Mouse (Mus musculus): ENCODE measurements around the gene Tnnt3. TPM values are rescaled to one million over a fixed set of nuclear protein-coding genes. Genes with fewer than 3 reads are reported as not detected.

The Tnnt3 gene
- polyA plus RNA-seq, 1 experiment from 2014 or later = 31.5 TPM

GRCm38 (mm10) chr7:142480661-142481060 is 18.0 kb upstream of the Tnnt3 start:
- ATAC-seq (ENCODE audit: low read depth) = no peak
- no peak overlapping the region for H3K4me2 ChIP-seq (ENCODE audit: low read depth, low read length)
- 73% methylated on average over 3 of the region's 3 CpGs for WGBS (ENCODE audit: insufficient replicate concordance)
- H3K27me3 ChIP-seq (ENCODE audit: control insufficient read depth, insufficient read depth, low read depth, low read length) = no peaks in the 10 kb centered on the region
- no peak overlapping the region for H3K9ac ChIP-seq (ENCODE audit: low read depth, low read length)
- peaks cover 4% of the 10 kb centered on the region for H3K4me1 ChIP-seq (ENCODE audit: control insufficient read depth, low read depth, low read length)
- no peak overlapping the region for H3K4me3 ChIP-seq (ENCODE audit: low read depth, low read length)
- no peaks in the 10 kb centered on the region for H3K36me3 ChIP-seq (ENCODE audit: control insufficient read depth, insufficient read depth)
- no peak overlapping the region for H3K27ac ChIP-seq (ENCODE audit: low read length)
- no peaks in the 10 kb centered on the region for H3K9me3 ChIP-seq (replicated peaks; ENCODE audit: control insufficient read depth, low read length)

- 0 out of 2 replicates have a peak, but pooled peaks have one; percentile 5 for ATAC-seq (ENCODE audit: low read depth)
- Histone ChIP-seq H3K27me3 (ENCODE audit: control insufficient read depth, insufficient read depth, low read depth, low read length) (no peaks in the 10 kb centered on the region), H3K4me2 (ENCODE audit: low read depth, low read length) (peak overlapping the region; percentile 40), H3K4me3 (ENCODE audit: low read depth, low read length) (no peak overlapping the region), H3K4me1 (ENCODE audit: control insufficient read depth, low read depth, low read length) (peaks cover 4% of the 10 kb centered on the region), H3K9ac (ENCODE audit: low read depth, low read length) (no peak overlapping the region), H3K36me3 (ENCODE audit: control insufficient read depth, insufficient read depth) (no peaks in the 10 kb centered on the region), H3K27ac (ENCODE audit: low read length) (peak overlapping the region; percentile 39; the same call in 1 of the 2 replicates), H3K9me3 (replicated peaks; ENCODE audit: control insufficient read depth, low read length) (no peaks in the 10 kb centered on the region)
- 10% methylated on average over 5 of the region's 5 CpGs for WGBS (ENCODE audit: insufficient replicate concordance)
Observed at GRCm38 (mm10) chr7:142481186-142481567, 17.5 kb upstream of the Tnnt3 start.

- 12% methylated on average over 22 of the region's 22 CpGs for WGBS (ENCODE audit: insufficient replicate concordance)
- peak overlapping the region; percentile 39; the same call in 1 of the 2 replicates for H3K27ac ChIP-seq (ENCODE audit: low read length)
- no peak overlapping the region for H3K4me3 ChIP-seq (ENCODE audit: low read depth, low read length)
- no peaks in the 10 kb centered on the region for H3K27me3 ChIP-seq (ENCODE audit: control insufficient read depth, insufficient read depth, low read depth, low read length)
- H3K4me1 ChIP-seq (ENCODE audit: control insufficient read depth, low read depth, low read length) = peaks cover 4% of the 10 kb centered on the region
- peak overlapping the region; percentile 40 for H3K4me2 ChIP-seq (ENCODE audit: low read depth, low read length)
- no peaks in the 10 kb centered on the region for H3K36me3 ChIP-seq (ENCODE audit: control insufficient read depth, insufficient read depth)
- H3K9ac ChIP-seq (ENCODE audit: low read depth, low read length) = no peak overlapping the region
- 0 out of 2 replicates have a peak, but pooled peaks have one; percentile 26 for ATAC-seq (ENCODE audit: low read depth)
- no peaks in the 10 kb centered on the region for H3K9me3 ChIP-seq (replicated peaks; ENCODE audit: control insufficient read depth, low read length)
Observed at GRCm38 (mm10) chr7:142481568-142482255, 16.9 kb upstream of the Tnnt3 start.

GRCm38 (mm10) chr7:142482256-142482609 is 16.4 kb upstream of the Tnnt3 start:
- Histone ChIP-seq H3K27ac (ENCODE audit: low read length) (no peak overlapping the region), H3K9me3 (replicated peaks; ENCODE audit: control insufficient read depth, low read length) (no peaks in the 10 kb centered on the region), H3K4me1 (ENCODE audit: control insufficient read depth, low read depth, low read length) (peaks cover 4% of the 10 kb centered on the region), H3K36me3 (ENCODE audit: control insufficient read depth, insufficient read depth) (no peaks in the 10 kb centered on the region), H3K4me2 (ENCODE audit: low read depth, low read length) (no peak overlapping the region), H3K4me3 (ENCODE audit: low read depth, low read length) (no peak overlapping the region), H3K27me3 (ENCODE audit: control insufficient read depth, insufficient read depth, low read depth, low read length) (no peaks in the 10 kb centered on the region), H3K9ac (ENCODE audit: low read depth, low read length) (no peak overlapping the region)
- no peak for ATAC-seq (ENCODE audit: low read depth)
- 37% methylated on average over 6 of the region's 6 CpGs for WGBS (ENCODE audit: insufficient replicate concordance)

GRCm38 (mm10) chr7:142483136-142483535 is 15.5 kb upstream of the Tnnt3 start:
- no peaks in the 10 kb centered on the region for H3K27me3 ChIP-seq (ENCODE audit: control insufficient read depth, insufficient read depth, low read depth, low read length)
- H3K27ac ChIP-seq (ENCODE audit: low read length) = no peak overlapping the region
- H3K4me1 ChIP-seq (ENCODE audit: control insufficient read depth, low read depth, low read length) = peaks cover 4% of the 10 kb centered on the region
- 62% methylated on average over 11 of the region's 11 CpGs for WGBS (ENCODE audit: insufficient replicate concordance)
- no peaks in the 10 kb centered on the region for H3K36me3 ChIP-seq (ENCODE audit: control insufficient read depth, insufficient read depth)
- no peak for ATAC-seq (ENCODE audit: low read depth)
- H3K9ac ChIP-seq (ENCODE audit: low read depth, low read length) = no peak overlapping the region
- no peak overlapping the region for H3K4me2 ChIP-seq (ENCODE audit: low read depth, low read length)
- H3K9me3 ChIP-seq (replicated peaks; ENCODE audit: control insufficient read depth, low read length) = no peaks in the 10 kb centered on the region
- H3K4me3 ChIP-seq (ENCODE audit: low read depth, low read length) = no peak overlapping the region

GRCm38 (mm10) chr7:142484780-142485179 is 13.9 kb upstream of the Tnnt3 start:
- WGBS (ENCODE audit: insufficient replicate concordance) = 54% methylated on average over 12 of the region's 12 CpGs
- Histone ChIP-seq H3K4me3 (ENCODE audit: low read depth, low read length) (no peak overlapping the region), H3K27ac (ENCODE audit: low read length) (no peak overlapping the region), H3K9ac (ENCODE audit: low read depth, low read length) (no peak overlapping the region), H3K4me2 (ENCODE audit: low read depth, low read length) (no peak overlapping the region), H3K9me3 (replicated peaks; ENCODE audit: control insufficient read depth, low read length) (no peaks in the 10 kb centered on the region), H3K27me3 (ENCODE audit: control insufficient read depth, insufficient read depth, low read depth, low read length) (no peaks in the 10 kb centered on the region), H3K4me1 (ENCODE audit: control insufficient read depth, low read depth, low read length) (peaks cover 4% of the 10 kb centered on the region), H3K36me3 (ENCODE audit: control insufficient read depth, insufficient read depth) (no peaks in the 10 kb centered on the region)
- ATAC-seq (ENCODE audit: low read depth) = no peak

GRCm38 (mm10) chr7:142486751-142487162 is 11.9 kb upstream of the Tnnt3 start:
- no peaks in the 10 kb centered on the region for H3K4me1 ChIP-seq (ENCODE audit: control insufficient read depth, low read depth, low read length)
- H3K4me2 ChIP-seq (ENCODE audit: low read depth, low read length) = no peak overlapping the region
- 62% methylated on average over 8 of the region's 8 CpGs for WGBS (ENCODE audit: insufficient replicate concordance)
- ATAC-seq (ENCODE audit: low read depth) = no peak
- H3K36me3 ChIP-seq (ENCODE audit: control insufficient read depth, insufficient read depth) = no peaks in the 10 kb centered on the region
- no peak overlapping the region for H3K27ac ChIP-seq (ENCODE audit: low read length)
- no peak overlapping the region for H3K9ac ChIP-seq (ENCODE audit: low read depth, low read length)
- H3K9me3 ChIP-seq (replicated peaks; ENCODE audit: control insufficient read depth, low read length) = no peaks in the 10 kb centered on the region
- no peaks in the 10 kb centered on the region for H3K27me3 ChIP-seq (ENCODE audit: control insufficient read depth, insufficient read depth, low read depth, low read length)
- no peak overlapping the region for H3K4me3 ChIP-seq (ENCODE audit: low read depth, low read length)

- Histone ChIP-seq H3K4me2 (ENCODE audit: low read depth, low read length) (no peak overlapping the region), H3K27me3 (ENCODE audit: control insufficient read depth, insufficient read depth, low read depth, low read length) (no peaks in the 10 kb centered on the region), H3K9me3 (replicated peaks; ENCODE audit: control insufficient read depth, low read length) (no peaks in the 10 kb centered on the region), H3K27ac (ENCODE audit: low read length) (no peak overlapping the region), H3K36me3 (ENCODE audit: control insufficient read depth, insufficient read depth) (no peaks in the 10 kb centered on the region), H3K9ac (ENCODE audit: low read depth, low read length) (no peak overlapping the region), H3K4me3 (ENCODE audit: low read depth, low read length) (no peak overlapping the region), H3K4me1 (ENCODE audit: control insufficient read depth, low read depth, low read length) (no peaks in the 10 kb centered on the region)
- no peak for ATAC-seq (ENCODE audit: low read depth)
- WGBS (ENCODE audit: insufficient replicate concordance) = 35% methylated on average over 9 of the region's 9 CpGs
Observed at GRCm38 (mm10) chr7:142487341-142487859, 11.2 kb upstream of the Tnnt3 start.

GRCm38 (mm10) chr7:142488053-142488452 is 10.6 kb upstream of the Tnnt3 start:
- no peaks in the 10 kb centered on the region for H3K9me3 ChIP-seq (replicated peaks; ENCODE audit: control insufficient read depth, low read length)
- H3K27me3 ChIP-seq (ENCODE audit: control insufficient read depth, insufficient read depth, low read depth, low read length) = no peaks in the 10 kb centered on the region
- no peak for ATAC-seq (ENCODE audit: low read depth)
- WGBS (ENCODE audit: insufficient replicate concordance) = 67% methylated on average over 3 of the region's 3 CpGs
- no peak overlapping the region for H3K9ac ChIP-seq (ENCODE audit: low read depth, low read length)
- no peak overlapping the region for H3K4me2 ChIP-seq (ENCODE audit: low read depth, low read length)
- H3K4me3 ChIP-seq (ENCODE audit: low read depth, low read length) = no peak overlapping the region
- H3K36me3 ChIP-seq (ENCODE audit: control insufficient read depth, insufficient read depth) = no peaks in the 10 kb centered on the region
- H3K27ac ChIP-seq (ENCODE audit: low read length) = no peak overlapping the region
- H3K4me1 ChIP-seq (ENCODE audit: control insufficient read depth, low read depth, low read length) = no peaks in the 10 kb centered on the region
